Mouse (Mus musculus): Measurements from ENCODE around the gene Trim46. TPM values are rescaled to one million over a fixed set of nuclear protein-coding genes. Genes with fewer than 3 reads are reported as not detected.

Gene Trim46
- total RNA-seq, 2 experiments from 2014 or later: 0.14 to 0.31 TPM

- DNase-seq (ENCODE audit: low spot score): peak; percentile 95
Observed at GRCm38 (mm10) chr3:89213803-89214530, 32.1 kb downstream of the Trim46 start.

- DNase-seq (ENCODE audit: low spot score): no peak
Observed at GRCm38 (mm10) chr3:89210731-89211130, 35.4 kb downstream of the Trim46 start.

GRCm38 (mm10) chr3:89210162-89210561, 35.9 kb downstream of the Trim46 start:
- no peak for DNase-seq (ENCODE audit: low spot score)

GRCm38 (mm10) chr3:89209731-89210130, 36.4 kb downstream of the Trim46 start:
- no peak for DNase-seq (ENCODE audit: low spot score)

- no peak for DNase-seq (ENCODE audit: low spot score)
Observed at GRCm38 (mm10) chr3:89208736-89209135, 37.4 kb downstream of the Trim46 start.

- no peak for DNase-seq (ENCODE audit: low spot score)
Observed at GRCm38 (mm10) chr3:89208075-89208657, 37.9 kb downstream of the Trim46 start.

GRCm38 (mm10) chr3:89206695-89207094, 39.4 kb downstream of the Trim46 start:
- no peak for DNase-seq (ENCODE audit: low spot score)

- DNase-seq (ENCODE audit: low spot score): no peak
Observed at GRCm38 (mm10) chr3:89206079-89206478, 40.0 kb downstream of the Trim46 start.

- no peak for DNase-seq (ENCODE audit: low spot score)
Observed at GRCm38 (mm10) chr3:89203142-89203514, 43.0 kb downstream of the Trim46 start.

- peak; percentile 88 for DNase-seq (ENCODE audit: low spot score)
Observed at GRCm38 (mm10) chr3:89202253-89203141, 43.6 kb downstream of the Trim46 start, which contains the start of gene Gba. Gene Gba, plus strand, starts transcription at chr3:89202928.

- DNase-seq (ENCODE audit: low spot score): no peak
Observed at GRCm38 (mm10) chr3:89199839-89200238, 46.3 kb downstream of the Trim46 start.

GRCm38 (mm10) chr3:89195979-89196877, 49.9 kb downstream of the Trim46 start:
- DNase-seq (ENCODE audit: low spot score): peak; percentile 85

- no peak for DNase-seq (ENCODE audit: low spot score)
Observed at GRCm38 (mm10) chr3:89193853-89194252, 52.3 kb downstream of the Trim46 start.

- DNase-seq (ENCODE audit: low spot score): no peak
Observed at GRCm38 (mm10) chr3:89193351-89193750, 52.8 kb downstream of the Trim46 start.

- DNase-seq (ENCODE audit: low spot score): no peak
Observed at GRCm38 (mm10) chr3:89190436-89190835, 55.7 kb downstream of the Trim46 start.

- no peak for DNase-seq (ENCODE audit: low spot score)
Observed at GRCm38 (mm10) chr3:89188478-89188875, 57.6 kb downstream of the Trim46 start.

GRCm38 (mm10) chr3:89187690-89188477, 58.2 kb downstream of the Trim46 start:
- DNase-seq (ENCODE audit: low spot score): no peak

- no peak for DNase-seq (ENCODE audit: low spot score)
Observed at GRCm38 (mm10) chr3:89187197-89187596, 58.9 kb downstream of the Trim46 start.

All from gastrocnemius, adult 18-20 months (tissue).